Mouse (Mus musculus) embryonic stem cell, embryonic (primary cell): ENCODE results near the gene Kifap3.
"Not testable (repeated sequence)": the region's sequence is repeated elsewhere in the genome, so short reads cannot be mapped to it uniquely, and the experiment has no call there.

Source experiments
- CTCF ChIA-PET, 4 experiments: fragments of 300-600 bp in 2 of 4; fragments of 350-600 bp in 2 of 4; sonication (Branson Sonifier 250); formaldehyde crosslinking; loops; one replicate each; lab custom pipeline; 2022; ENCODE audit warnings: inconsistent platforms in 2 of 4; lab: Charles Lee
- POLR2A ChIA-PET, 4 experiments: fragments of 300-600 bp in 2 of 4; fragments of 350-600 bp in 2 of 4; sonication (Branson Sonifier 250); formaldehyde crosslinking; loops; one replicate each; lab custom pipeline; 2022; ENCODE audit warnings: antibody characterized with exemption in 4 of 4, inconsistent platforms in 1 of 4; lab: Charles Lee

Kifap3 gene

GRCm38 (mm10) chr1:163779336-163780115 lies at the start of gene Kifap3:
Gene Kifap3 (plus strand): TSS chr1:163779583.
- CTCF ChIA-PET: interaction anchor here (0.5 to 1.2 kb wide), 11 partner anchors 12 to 1341 kb away, joined by 3 to 15 read pairs (median 3); no protein-coding TSS in a partner anchor

GRCm38 (mm10) chr1:163731166-163731565 lies 48.2 kb upstream of the Kifap3 start:
- CTCF ChIA-PET: not testable (repeated sequence)
- POLR2A ChIA-PET: interaction anchor here in 2 of 4 experiments (0.9 to 1.0 kb wide), 2 partner anchors 48 to 482 kb away, joined by 3 read pairs; partner anchors contain the start of gene Kifap3 (in 1 of the 2)

More at GRCm38 (mm10) chr1:163779336-163780115, at the start of gene Kifap3:
- POLR2A ChIA-PET: interaction anchor here in 3 of 4 experiments (0.6 to 1.2 kb wide), 7 partner anchors 48 to 597 kb away, joined by 3 to 6 read pairs (median 3); partner anchors contain the start of genes BC055324 (in 1 of the 3) and Mettl18 (in 1 of the 3)

DNA sequence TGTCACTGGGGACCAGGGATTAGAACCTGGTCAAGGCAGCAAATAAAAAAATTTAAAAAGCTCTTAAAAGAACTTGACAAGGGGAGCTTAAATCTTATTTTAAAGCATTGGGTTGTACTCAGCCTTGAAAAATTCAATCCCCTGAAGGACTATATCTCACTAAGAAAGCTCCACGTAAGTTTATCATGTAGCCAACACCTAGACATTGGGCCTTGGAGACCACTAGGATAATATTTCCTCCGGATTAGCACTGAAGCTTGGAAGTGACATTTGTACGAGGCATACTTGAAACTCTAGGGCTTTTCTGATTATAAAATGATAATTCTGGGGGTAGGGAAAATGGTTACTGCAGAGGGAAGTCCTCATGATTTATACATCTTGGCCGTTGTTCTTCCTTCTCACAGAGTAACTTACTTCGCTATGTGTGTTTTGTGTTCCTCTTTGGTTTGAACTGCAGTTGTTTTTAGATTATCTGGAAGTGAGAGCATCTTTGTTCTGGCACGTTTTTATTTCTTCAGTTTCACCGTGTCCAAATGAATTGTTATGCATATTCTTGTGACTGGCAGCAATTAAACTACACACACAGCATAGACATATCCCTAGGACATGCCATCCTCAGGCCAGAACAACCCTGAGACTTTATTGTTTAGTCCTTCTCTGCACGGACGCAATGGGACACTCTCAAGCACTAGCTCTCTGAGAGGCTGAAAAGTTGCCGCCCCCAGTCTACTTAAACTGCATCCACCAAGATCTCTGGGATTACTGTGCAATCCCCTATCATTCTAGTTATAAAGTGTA lies 42.7 kb upstream of the Kifap3 start:
- ChIA-PET CTCF (interaction anchor here in 1 of 4 experiments (0.5 kb wide), 1 partner anchor 539 kb away, joined by 7 read pairs; no protein-coding TSS in a partner anchor), POLR2A (interaction anchor here in 1 of 4 experiments (1.4 kb wide), 1 partner anchor 92 kb away, joined by 3 read pairs; no protein-coding TSS in a partner anchor)

- POLR2A ChIA-PET: interaction anchor here in 1 of 4 experiments (1.4 kb wide), 1 partner anchor 92 kb away, joined by 3 read pairs; no protein-coding TSS in a partner anchor
- CTCF ChIA-PET: no interaction called here
Observed at GRCm38 (mm10) chr1:163737239-163737533, 42.2 kb upstream of the Kifap3 start.

DNA sequence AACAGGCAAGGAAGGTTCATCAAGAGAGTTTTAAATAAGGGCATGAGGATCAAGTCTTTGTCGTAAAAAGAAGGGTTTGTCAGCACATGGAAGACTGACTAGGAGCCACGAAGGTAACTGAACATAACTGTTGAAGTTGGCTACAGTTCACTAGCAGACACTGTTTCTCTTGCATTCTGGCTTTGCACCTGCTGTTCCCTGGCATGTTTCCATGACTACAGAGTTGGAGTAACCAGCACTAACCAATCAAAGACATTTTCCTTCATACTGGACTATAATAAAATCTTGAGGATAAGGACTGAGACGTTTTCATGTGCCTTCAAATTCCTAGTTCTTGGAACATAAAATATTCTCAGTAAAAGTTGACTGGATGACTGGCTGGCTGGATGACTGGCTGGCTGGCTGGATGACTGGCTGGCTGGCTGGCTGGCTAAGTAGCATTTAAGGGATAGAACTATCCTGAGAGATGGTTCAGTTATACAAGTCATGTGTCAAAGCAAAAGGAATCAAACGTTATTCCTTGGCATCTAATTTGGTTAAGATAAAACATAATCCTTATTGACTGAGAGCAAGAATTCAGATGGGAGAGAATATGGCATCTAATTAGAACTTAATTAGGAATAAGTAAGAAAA lies 27.9 kb upstream of the Kifap3 start:
- ChIA-PET POLR2A (no interaction called here), CTCF (no interaction called here)

DNA sequence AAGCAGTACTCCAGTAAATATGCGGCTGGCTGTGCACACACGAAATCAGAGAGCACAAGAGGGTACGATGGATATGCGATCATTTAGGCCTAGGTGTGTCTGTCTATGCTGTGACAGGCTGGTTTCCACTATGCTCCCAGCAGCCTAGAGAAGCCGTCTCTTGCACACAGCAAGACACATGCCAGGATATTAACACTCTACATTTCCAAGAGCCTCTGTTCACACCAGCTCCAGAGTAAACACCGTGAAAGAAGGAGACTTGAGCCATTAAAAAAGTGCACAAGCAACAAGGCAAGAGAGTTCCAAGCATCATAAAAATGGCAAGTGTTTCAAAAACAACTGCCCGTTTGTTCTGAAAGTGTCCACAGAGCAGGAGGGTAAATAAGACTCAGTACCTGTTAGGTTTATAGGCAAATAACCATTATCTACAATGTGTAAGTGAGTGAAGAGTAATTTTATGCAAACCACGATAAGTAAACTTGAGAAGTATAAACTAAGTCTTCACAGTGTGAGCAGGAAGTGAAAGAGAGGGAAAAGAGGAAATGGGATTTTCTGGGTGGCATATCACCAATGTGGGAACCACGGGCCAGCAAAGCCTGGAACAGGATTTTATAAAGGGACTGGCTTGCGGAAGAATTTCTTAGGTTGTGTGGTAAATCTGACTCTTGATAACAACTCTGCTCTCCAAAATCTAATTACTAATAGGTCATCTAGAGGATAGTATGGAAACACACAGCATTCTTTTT lies 21.7 kb upstream of the Kifap3 start:
- POLR2A ChIA-PET: no interaction called here
- CTCF ChIA-PET: no interaction called here

DNA sequence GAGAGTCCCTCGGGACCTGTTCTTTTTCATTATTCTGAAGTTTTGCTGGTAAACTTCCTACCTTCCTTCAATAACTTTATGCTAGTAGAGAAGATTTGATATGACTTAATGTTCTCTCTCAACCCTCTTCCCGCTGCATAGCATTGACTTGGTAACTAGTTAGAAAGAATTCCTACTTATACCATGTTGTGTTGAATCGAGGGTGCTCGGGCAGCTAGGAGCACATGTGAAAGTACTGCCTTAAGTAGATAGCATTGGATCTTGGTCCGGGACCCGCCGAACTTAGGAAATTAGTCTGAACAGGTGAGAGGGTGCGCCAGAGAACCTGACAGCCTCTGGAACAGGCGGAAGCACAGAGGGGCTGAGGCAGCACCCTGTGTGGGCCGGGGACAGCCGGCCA lies 4.2 kb downstream of the Kifap3 start:
- POLR2A ChIA-PET: interaction anchor here in 1 of 4 experiments (1.2 kb wide), 1 partner anchor 12 kb away, joined by 4 read pairs; no protein-coding TSS in a partner anchor
- CTCF ChIA-PET: not testable (repeated sequence)

DNA sequence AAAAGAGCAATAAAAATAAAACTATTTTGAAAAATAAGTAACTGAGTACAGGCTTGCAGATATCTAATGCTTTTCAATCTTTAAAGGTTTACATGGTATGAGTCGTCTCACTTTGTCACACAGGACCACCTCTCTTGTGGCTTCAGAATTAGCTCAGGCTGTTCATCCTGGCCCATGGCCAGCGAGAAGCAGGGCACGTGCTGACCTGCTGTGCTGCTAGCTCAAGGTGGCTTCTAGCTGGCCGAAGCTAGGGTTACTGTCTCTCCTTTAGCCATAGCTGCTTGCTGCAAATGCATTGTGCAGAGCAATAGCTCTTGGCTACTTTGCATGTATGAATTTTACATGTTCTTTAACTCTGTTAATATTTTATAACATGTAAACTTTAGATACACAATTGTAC lies 42.0 kb downstream of the Kifap3 start:
- ChIA-PET POLR2A (no interaction called here), CTCF (interaction anchor here in 1 of 4 experiments (0.6 kb wide), 2 partner anchors 58 to 1737 kb away, joined by 3 to 6 read pairs; no protein-coding TSS in a partner anchor)

GRCm38 (mm10) chr1:163829482-163829881 lies 50.1 kb downstream of the Kifap3 start:
- ChIA-PET POLR2A (no interaction called here), CTCF (interaction anchor here in 2 of 4 experiments (0.6 to 1.4 kb wide), 2 partner anchors 13 to 117 kb away, joined by 3 to 4 read pairs; no protein-coding TSS in a partner anchor)

- CTCF ChIA-PET: interaction anchor here in 1 of 4 experiments (0.6 kb wide), 1 partner anchor 74 kb away, joined by 5 read pairs; no protein-coding TSS in a partner anchor
- POLR2A ChIA-PET: interaction anchor here in 1 of 4 experiments (0.6 kb wide), 1 partner anchor 1109 kb away, joined by 3 read pairs; no protein-coding TSS in a partner anchor
Observed at GRCm38 (mm10) chr1:163834066-163834465, 54.7 kb downstream of the Kifap3 start.

- POLR2A ChIA-PET: interaction anchor here in 1 of 4 experiments (0.5 kb wide), 1 partner anchor 17 kb away, joined by 3 read pairs; no protein-coding TSS in a partner anchor
- CTCF ChIA-PET: interaction anchor here in 2 of 4 experiments (0.6 to 2.0 kb wide), 2 partner anchors 75 to 384 kb away, joined by 4 to 5 read pairs; no protein-coding TSS in a partner anchor
Observed at GRCm38 (mm10) chr1:163835062-163835461, 55.7 kb downstream of the Kifap3 start.

DNA sequence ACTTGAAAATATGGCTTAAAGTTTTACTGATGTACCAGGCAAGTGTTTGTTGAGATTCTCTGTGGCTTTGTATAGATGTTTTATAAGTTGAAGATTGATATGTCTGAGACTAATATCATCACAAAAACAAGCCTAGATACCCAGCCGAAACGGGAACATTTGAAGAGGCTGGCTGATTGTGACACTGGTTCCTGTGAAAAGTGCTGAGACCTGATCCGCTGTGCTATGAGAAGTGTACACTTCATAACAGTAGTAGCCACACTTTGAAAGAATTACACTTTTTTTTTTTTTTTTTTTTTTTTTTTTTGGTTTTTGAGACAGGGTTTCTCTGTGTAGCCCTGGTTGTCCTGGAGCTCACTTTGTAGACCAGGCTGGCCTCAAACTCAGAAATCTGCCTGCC lies 59.1 kb downstream of the Kifap3 start:
- CTCF ChIA-PET: not testable (repeated sequence)
- POLR2A ChIA-PET: interaction anchor here in 1 of 4 experiments (0.6 kb wide), 1 partner anchor 258 kb away, joined by 3 read pairs; no protein-coding TSS in a partner anchor

DNA sequence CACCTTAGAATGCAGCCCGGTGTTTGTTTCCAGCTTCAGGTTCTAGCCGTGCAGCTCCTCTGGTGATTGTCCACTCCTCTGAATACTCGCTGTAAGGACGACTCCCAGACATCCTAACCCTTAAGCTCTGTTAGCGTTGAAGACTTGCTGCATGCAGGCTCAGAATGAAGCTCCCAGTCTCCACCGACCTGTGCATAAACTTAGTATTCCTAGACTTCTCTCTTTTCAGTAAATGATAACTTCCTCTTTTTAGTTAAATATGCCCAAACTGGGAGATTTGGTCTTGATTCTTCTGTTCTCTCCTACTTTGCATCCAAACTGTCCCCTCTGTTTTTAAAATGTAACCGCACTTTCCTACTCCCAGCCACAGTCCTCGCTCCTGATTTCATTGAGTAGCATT lies 61.2 kb downstream of the Kifap3 start:
- CTCF ChIA-PET: no interaction called here
- POLR2A ChIA-PET: no interaction called here

DNA sequence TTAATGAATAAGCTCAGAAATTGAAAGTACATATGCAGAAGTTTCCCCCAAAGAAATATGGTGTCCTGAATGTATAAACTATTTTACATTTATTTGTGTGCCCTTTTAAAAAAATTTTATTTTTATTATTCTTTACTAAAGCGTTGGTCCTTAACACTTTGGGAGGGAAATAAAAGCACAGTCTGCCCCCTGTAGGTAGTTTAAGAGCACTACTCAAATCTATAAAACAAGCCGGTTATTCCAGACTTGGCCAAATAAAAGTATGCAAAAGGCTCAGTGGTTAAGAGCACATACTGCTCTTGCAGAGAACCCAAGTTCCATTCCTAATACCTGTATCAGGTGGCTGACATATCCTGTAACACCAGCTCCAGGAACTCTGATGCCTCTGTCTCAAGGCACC lies 62.9 kb downstream of the Kifap3 start:
- ChIA-PET CTCF (interaction anchor here in 1 of 4 experiments (1.0 kb wide), 1 partner anchor 13 kb away, joined by 3 read pairs; no protein-coding TSS in a partner anchor), POLR2A (no interaction called here)

DNA sequence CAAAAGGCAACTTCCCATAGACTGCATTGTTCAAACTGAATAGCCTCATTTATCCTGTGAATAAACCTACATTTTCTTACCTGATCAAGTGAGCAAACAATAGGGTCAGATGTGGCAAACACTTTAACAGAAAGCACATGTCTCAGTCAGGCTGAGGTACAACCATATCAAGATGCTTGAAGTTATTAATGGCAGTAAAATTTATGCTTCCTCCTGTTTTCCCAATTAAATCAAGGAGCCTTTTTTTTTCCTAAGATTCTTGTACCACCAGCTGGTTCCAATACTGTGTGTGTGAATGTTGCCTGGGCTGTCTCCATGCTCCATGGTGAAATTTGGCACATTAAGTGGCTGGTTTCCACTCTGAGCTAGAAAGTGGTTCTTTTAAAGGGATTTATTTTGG lies 64.5 kb downstream of the Kifap3 start:
- CTCF ChIA-PET: interaction anchor here in 1 of 4 experiments (0.6 kb wide), 1 partner anchor 482 kb away, joined by 4 read pairs; no protein-coding TSS in a partner anchor
- POLR2A ChIA-PET: no interaction called here

GRCm38 (mm10) chr1:163852884-163853560 lies 73.6 kb downstream of the Kifap3 start:
- ChIA-PET POLR2A (no interaction called here), CTCF (interaction anchor here in 1 of 4 experiments (0.6 kb wide), 1 partner anchor 1279 kb away, joined by 3 read pairs; no protein-coding TSS in a partner anchor)

DNA sequence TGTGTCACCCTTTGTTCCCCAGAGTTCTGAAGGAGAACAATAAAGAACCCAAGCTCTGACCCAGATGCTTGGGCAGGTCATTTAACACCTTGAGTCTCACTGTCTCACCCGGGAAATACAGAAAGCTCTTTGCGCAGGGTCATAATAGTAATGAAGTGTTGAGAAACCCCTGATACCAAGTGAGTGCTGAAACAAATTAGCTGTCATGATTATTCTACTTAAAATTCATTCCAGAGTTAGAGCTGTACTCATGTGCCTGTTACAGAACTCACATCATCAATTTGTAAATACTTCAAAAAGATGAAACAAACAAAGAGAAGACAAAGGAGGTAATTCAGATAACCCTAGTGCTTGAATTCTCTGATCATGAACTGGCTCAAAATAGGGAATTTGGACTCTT lies 79.0 kb downstream of the Kifap3 start:
- CTCF ChIA-PET: no interaction called here
- POLR2A ChIA-PET: no interaction called here
